Mouse (Mus musculus): Measurements from ENCODE around the gene Mreg. TPM values are rescaled to one million over a fixed set of nuclear protein-coding genes. Genes with fewer than 3 reads are reported as not detected.

The Mreg gene
- total RNA-seq, 1 experiment = 94.8 TPM

- in situ Hi-C loops (cut with MboI; ENCODE audit: low sequenced_read_pairs in 2 of 2, unreplicated experiment in 2 of 2) = no loop called here
- no peak for DNase-seq (ENCODE audit: low read depth, low spot score)
- Histone ChIP-seq H3K9me3 (ENCODE audit: control insufficient read depth, insufficient read depth, low read depth, low read length) (no peaks in the 10 kb centered on the region), H3K36me3 (ENCODE audit: control insufficient read depth, insufficient read depth, low read length, poor library complexity, severe bottlenecking) (peaks cover 8% of the 10 kb centered on the region; the same call in 1 of the 2 replicates), H3K27ac (ENCODE audit: insufficient read depth, low read depth, low read length, poor library complexity, severe bottlenecking) (no peak overlapping the region), H3K4me3 (ENCODE audit: insufficient read depth in 1 of 2, low read depth in 1 of 2, low read length in 2 of 2, poor library complexity in 1 of 2, severe bottlenecking in 1 of 2) (no peak overlapping the region), H3K4me1 (ENCODE audit: control insufficient read depth in 2 of 2, insufficient read depth in 2 of 2, low read length in 2 of 2, poor library complexity in 1 of 2) (peaks cover 2 to 29% of the 10 kb centered on the region in 2 experiments; a peak in 2 of 4 replicates), H3K9ac (ENCODE audit: insufficient read depth, low read depth, low read length, poor library complexity, severe bottlenecking) (no peak overlapping the region)
- no peak for TF ChIP-seq HCFC1 (IDR thresholded peaks at IDR 0.05; ENCODE audit: borderline replicate concordance, insufficient read depth, low read length)
- no peak for TF ChIP-seq MAFK (IDR thresholded peaks at IDR 0.05; ENCODE audit: insufficient read depth, low read depth, low read length)
- TF ChIP-seq CHD2 (IDR thresholded peaks at IDR 0.05; ENCODE audit: low read depth, low read length) = no peak
- TF ChIP-seq ZC3H11A (IDR thresholded peaks at IDR 0.05; ENCODE audit: borderline replicate concordance, low read depth, low read length) = no peak
- no peak for TF ChIP-seq ZNF384 (IDR thresholded peaks at IDR 0.05; ENCODE audit: low read depth, low read length)
Observed at GRCm38 (mm10) chr1:72171001-72171860, 40.9 kb downstream of the Mreg start.

- Histone ChIP-seq H3K4me1 (ENCODE audit: control insufficient read depth in 2 of 2, insufficient read depth in 2 of 2, low read length in 2 of 2, poor library complexity in 1 of 2) (peaks cover 2 to 10% of the 10 kb centered on the region in 2 experiments; a peak in 2 of 4 replicates), H3K4me3 (ENCODE audit: insufficient read depth in 1 of 2, low read depth in 1 of 2, low read length in 2 of 2, poor library complexity in 1 of 2, severe bottlenecking in 1 of 2) (no peak overlapping the region), H3K9me3 (ENCODE audit: control insufficient read depth, insufficient read depth, low read depth, low read length) (no peaks in the 10 kb centered on the region), H3K27ac (ENCODE audit: insufficient read depth, low read depth, low read length, poor library complexity, severe bottlenecking) (no peak overlapping the region), H3K9ac (ENCODE audit: insufficient read depth, low read depth, low read length, poor library complexity, severe bottlenecking) (no peak overlapping the region), H3K36me3 (ENCODE audit: control insufficient read depth, insufficient read depth, low read length, poor library complexity, severe bottlenecking) (peaks cover 18% of the 10 kb centered on the region)
- TF ChIP-seq HCFC1 (IDR thresholded peaks at IDR 0.05; ENCODE audit: borderline replicate concordance, insufficient read depth, low read length) (no peak), ZC3H11A (IDR thresholded peaks at IDR 0.05; ENCODE audit: borderline replicate concordance, low read depth, low read length) (no peak), ZNF384 (IDR thresholded peaks at IDR 0.05; ENCODE audit: low read depth, low read length) (no peak), MAFK (IDR thresholded peaks at IDR 0.05; ENCODE audit: insufficient read depth, low read depth, low read length) (no peak), CHD2 (IDR thresholded peaks at IDR 0.05; ENCODE audit: low read depth, low read length) (no peak)
- in situ Hi-C loops (cut with MboI; ENCODE audit: low sequenced_read_pairs in 2 of 2, unreplicated experiment in 2 of 2) = no loop called here
- peak; percentile 35 for DNase-seq (ENCODE audit: low read depth, low spot score)
Observed at GRCm38 (mm10) chr1:72167024-72167423, 45.1 kb downstream of the Mreg start.

- in situ Hi-C loops (cut with MboI; ENCODE audit: low sequenced_read_pairs in 2 of 2, unreplicated experiment in 2 of 2) = no loop called here
- TF ChIP-seq MAFK (IDR thresholded peaks at IDR 0.05; ENCODE audit: insufficient read depth, low read depth, low read length) = no peak
- no peak for TF ChIP-seq ZNF384 (IDR thresholded peaks at IDR 0.05; ENCODE audit: low read depth, low read length)
- no peak for TF ChIP-seq ZC3H11A (IDR thresholded peaks at IDR 0.05; ENCODE audit: borderline replicate concordance, low read depth, low read length)
- no peak for TF ChIP-seq CHD2 (IDR thresholded peaks at IDR 0.05; ENCODE audit: low read depth, low read length)
- TF ChIP-seq HCFC1 (IDR thresholded peaks at IDR 0.05; ENCODE audit: borderline replicate concordance, insufficient read depth, low read length) = no peak
- Histone ChIP-seq H3K36me3 (ENCODE audit: control insufficient read depth, insufficient read depth, low read length, poor library complexity, severe bottlenecking) (peaks cover 21% of the 10 kb centered on the region), H3K4me1 (ENCODE audit: control insufficient read depth in 2 of 2, insufficient read depth in 2 of 2, low read length in 2 of 2, poor library complexity in 1 of 2) (peaks cover 2 to 10% of the 10 kb centered on the region in 2 experiments; a peak in 2 of 4 replicates), H3K4me3 (ENCODE audit: insufficient read depth in 1 of 2, low read depth in 1 of 2, low read length in 2 of 2, poor library complexity in 1 of 2, severe bottlenecking in 1 of 2) (no peak overlapping the region), H3K9me3 (ENCODE audit: control insufficient read depth, insufficient read depth, low read depth, low read length) (no peaks in the 10 kb centered on the region), H3K27ac (ENCODE audit: insufficient read depth, low read depth, low read length, poor library complexity, severe bottlenecking) (no peak overlapping the region), H3K9ac (ENCODE audit: insufficient read depth, low read depth, low read length, poor library complexity, severe bottlenecking) (no peak overlapping the region)
- DNase-seq (ENCODE audit: low read depth, low spot score) = no peak
Observed at GRCm38 (mm10) chr1:72166468-72166814, 45.7 kb downstream of the Mreg start.

- Histone ChIP-seq H3K27ac (ENCODE audit: insufficient read depth, low read depth, low read length, poor library complexity, severe bottlenecking) (no peak overlapping the region), H3K9ac (ENCODE audit: insufficient read depth, low read depth, low read length, poor library complexity, severe bottlenecking) (no peak overlapping the region), H3K36me3 (ENCODE audit: control insufficient read depth, insufficient read depth, low read length, poor library complexity, severe bottlenecking) (peaks cover 24% of the 10 kb centered on the region), H3K4me1 (ENCODE audit: control insufficient read depth in 2 of 2, insufficient read depth in 2 of 2, low read length in 2 of 2, poor library complexity in 1 of 2) (peaks cover 2 to 10% of the 10 kb centered on the region in 2 experiments; a peak in 2 of 4 replicates), H3K4me3 (ENCODE audit: insufficient read depth in 1 of 2, low read depth in 1 of 2, low read length in 2 of 2, poor library complexity in 1 of 2, severe bottlenecking in 1 of 2) (no peak overlapping the region), H3K9me3 (ENCODE audit: control insufficient read depth, insufficient read depth, low read depth, low read length) (no peaks in the 10 kb centered on the region)
- in situ Hi-C loops (cut with MboI; ENCODE audit: low sequenced_read_pairs in 2 of 2, unreplicated experiment in 2 of 2) = no loop called here
- TF ChIP-seq ZC3H11A (IDR thresholded peaks at IDR 0.05; ENCODE audit: borderline replicate concordance, low read depth, low read length) (no peak), ZNF384 (IDR thresholded peaks at IDR 0.05; ENCODE audit: low read depth, low read length) (no peak), HCFC1 (IDR thresholded peaks at IDR 0.05; ENCODE audit: borderline replicate concordance, insufficient read depth, low read length) (no peak), CHD2 (IDR thresholded peaks at IDR 0.05; ENCODE audit: low read depth, low read length) (no peak), MAFK (IDR thresholded peaks at IDR 0.05; ENCODE audit: insufficient read depth, low read depth, low read length) (no peak)
- DNase-seq (ENCODE audit: low read depth, low spot score) = peak; percentile 69
Observed at GRCm38 (mm10) chr1:72165723-72166467, 46.2 kb downstream of the Mreg start.
